Mouse (Mus musculus) limb, embryonic 11.5 days (tissue): Measurements from ENCODE around the gene Vwf. TPM values are rescaled to one million over a fixed set of nuclear protein-coding genes. Genes with fewer than 3 reads are reported as not detected.

ENCODE experiments used
- ATAC-seq: fragments of 200-750 bp; cut with Nextera tagmentation; 2 replicates; pipeline ENCODE4 v1.8.0; 2017; ENCODE audit warnings: low read depth; ENCODE audit not compliant: insufficient number of reproducible peaks, low FRiP score, low TSS enrichment
- DNase-seq: peaks from one replicate; pipeline ENCODE4 v3.0.0-alpha.2; 2015; ENCODE audit warnings: low spot score
- H3K27ac ChIP-seq: fragments of 300-500 bp; sonication (generic); replicated peaks from 2 replicates; pipeline ENCODE4 v1.5.1; 2014; ENCODE audit warnings: low read depth, mild to moderate bottlenecking, low read length
- H3K27me3 ChIP-seq: fragments of 300-500 bp; sonication (generic); 2 replicates; pipeline ENCODE4 v1.6.1; 2014; ENCODE audit warnings: mild to moderate bottlenecking, low read length, mixed read lengths; ENCODE audit not compliant: control insufficient read depth, insufficient read depth
- H3K36me3 ChIP-seq: fragments of 300-500 bp; sonication (generic); 2 replicates; pipeline ENCODE4 v1.6.1; 2014; ENCODE audit warnings: mild to moderate bottlenecking, low read length, moderate library complexity, mixed read lengths; ENCODE audit not compliant: control insufficient read depth, insufficient read depth
- H3K4me1 ChIP-seq: fragments of 300-500 bp; sonication (generic); 2 replicates; pipeline ENCODE4 v1.6.1; 2014; ENCODE audit warnings: low read length, mixed read lengths; ENCODE audit not compliant: control insufficient read depth, insufficient read depth
- H3K4me2 ChIP-seq: fragments of 300-500 bp; sonication (generic); 2 replicates; pipeline ENCODE4 v1.6.1; 2014; ENCODE audit warnings: low read depth, mild to moderate bottlenecking, moderate library complexity; ENCODE audit not compliant: severe bottlenecking
- H3K4me3 ChIP-seq: fragments of 300-500 bp; sonication (generic); 2 replicates; pipeline ENCODE4 v1.5.1; 2014; ENCODE audit warnings: low read depth, low read length
- H3K9ac ChIP-seq: fragments of 300-500 bp; sonication (generic); 2 replicates; pipeline ENCODE4 v1.6.1; 2014; ENCODE audit warnings: mild to moderate bottlenecking, low read length
- H3K9me3 ChIP-seq: fragments of 300-500 bp; sonication (generic); 2 replicates; pipeline ENCODE4 v1.6.1; 2016; ENCODE audit warnings: low read length; ENCODE audit not compliant: control insufficient read depth
- WGBS: fragments of 180-500 bp; shearing (Covaris S2); extraction: QIAGEN DNeasy Blood & Tissue Kit; methylation state at CpG from one replicate; pipeline ENCODE4 v1.1.7; 2014; 5-methylcytosine and 5-hydroxymethylcytosine counted together
- polyA plus RNA-seq: library from polyadenylated mRNA; unstranded; fragments of >200 nt; fragmentation: Nextera tagmentation; extraction: Ambion mirVana; gene quantifications from 2 replicates; pipeline ENCODE4 v1.2.1, GENCODE M21; 2014

Vwf gene
- polyA plus RNA-seq, 1 experiment from 2014 or later = 6.1 TPM

DNA sequence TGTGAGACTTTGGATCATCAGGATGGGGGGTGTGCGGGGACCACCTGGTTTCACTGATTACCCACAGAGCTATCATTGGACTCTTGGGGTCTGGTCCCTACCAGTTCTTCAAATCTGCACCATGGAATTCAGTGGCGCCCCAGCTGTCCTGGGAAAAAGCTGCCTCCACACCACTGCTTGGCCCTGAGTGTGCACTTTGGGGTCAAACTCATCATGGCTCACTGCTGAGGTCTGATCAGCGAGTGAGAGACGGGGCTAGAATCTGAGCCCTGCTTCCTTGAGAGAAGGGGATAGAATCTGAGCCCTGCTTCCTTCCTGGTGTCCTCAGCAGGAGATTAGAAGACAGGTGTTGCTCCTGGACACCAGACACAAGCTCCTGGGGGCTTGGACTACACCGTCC is 55.8 kb downstream of the Vwf start:
- H3K4me3 ChIP-seq = no peak overlapping the region
- ATAC-seq (no peak), DNase-seq (no peak)
- H3K9me3 ChIP-seq = no peaks in the 10 kb centered on the region
- H3K36me3 ChIP-seq = no peaks in the 10 kb centered on the region
- no peaks in the 10 kb centered on the region for H3K27me3 ChIP-seq
- H3K4me1 ChIP-seq = no peaks in the 10 kb centered on the region
- no peak overlapping the region for H3K4me2 ChIP-seq
- H3K9ac ChIP-seq = no peak overlapping the region
- WGBS = 77% methylated on average over 5 of the region's 5 CpGs
- no peak overlapping the region for H3K27ac ChIP-seq

- Histone ChIP-seq H3K4me3 (no peak overlapping the region), H3K27ac (no peak overlapping the region)
- ATAC-seq = peak; percentile 44; the same call in 1 of the 2 replicates
Observed at GRCm38 (mm10) chr6:125603234-125603633, 56.7 kb downstream of the Vwf start.

GRCm38 (mm10) chr6:125603678-125604462 is 57.3 kb downstream of the Vwf start:
- H3K9me3 ChIP-seq = no peaks in the 10 kb centered on the region
- H3K4me3 ChIP-seq = no peak overlapping the region
- H3K9ac ChIP-seq = no peak overlapping the region
- DNase-seq = peak; percentile 32
- ATAC-seq = no peak
- no peaks in the 10 kb centered on the region for H3K36me3 ChIP-seq
- H3K27ac ChIP-seq = no peak overlapping the region
- H3K4me2 ChIP-seq = 0 out of 2 replicates have a peak overlapping the region, but pooled peaks have one; percentile 15
- 84% methylated on average over 26 of the region's 26 CpGs for WGBS
- H3K27me3 ChIP-seq = no peaks in the 10 kb centered on the region
- H3K4me1 ChIP-seq = no peaks in the 10 kb centered on the region

More at GRCm38 (mm10) chr6:125603234-125603633, 56.7 kb downstream of the Vwf start:
- Histone ChIP-seq H3K27me3 (no peaks in the 10 kb centered on the region), H3K36me3 (no peaks in the 10 kb centered on the region), H3K4me1 (no peaks in the 10 kb centered on the region), H3K9ac (no peak overlapping the region), H3K9me3 (no peaks in the 10 kb centered on the region), H3K4me2 (0 out of 2 replicates have a peak overlapping the region, but pooled peaks have one; percentile 15)
- 7% methylated on average over 18 of the region's 18 CpGs for WGBS
- DNase-seq = peak; percentile 93

GRCm38 (mm10) chr6:125604463-125605191 is 58.1 kb downstream of the Vwf start:
- no peaks in the 10 kb centered on the region for H3K27me3 ChIP-seq
- no peak overlapping the region for H3K4me3 ChIP-seq
- WGBS = 28% methylated on average over 9 of the region's 9 CpGs
- H3K9me3 ChIP-seq = no peaks in the 10 kb centered on the region
- no peak overlapping the region for H3K27ac ChIP-seq
- peak; percentile 36; the same call in 1 of the 2 replicates for ATAC-seq
- H3K9ac ChIP-seq = no peak overlapping the region
- peak; percentile 88 for DNase-seq
- no peak overlapping the region for H3K4me2 ChIP-seq
- H3K4me1 ChIP-seq = no peaks in the 10 kb centered on the region
- H3K36me3 ChIP-seq = no peaks in the 10 kb centered on the region

DNA sequence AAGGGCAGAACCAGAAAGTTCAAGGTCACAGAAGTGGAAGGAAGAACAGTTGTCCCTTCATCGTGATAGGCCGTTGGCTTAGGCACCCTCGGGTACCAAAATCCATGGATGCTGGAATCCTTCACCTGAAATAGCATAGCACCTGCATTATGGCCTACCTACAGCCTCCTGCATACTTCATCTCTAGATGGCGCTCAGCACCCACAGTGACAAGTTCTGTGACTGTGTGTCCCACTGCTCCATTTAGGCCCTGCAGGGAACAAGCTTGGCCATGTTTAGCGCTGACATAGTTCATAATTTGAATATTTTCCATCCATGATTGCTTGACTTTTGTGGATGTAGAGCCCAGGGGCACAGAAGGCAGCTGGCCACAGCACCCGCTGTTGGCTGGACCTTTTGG is 62.5 kb downstream of the Vwf start:
- ATAC-seq (no peak), DNase-seq (no peak)
- H3K27ac ChIP-seq = no peak overlapping the region
- 65% methylated on average over 6 of the region's 6 CpGs for WGBS
- H3K9ac ChIP-seq = no peak overlapping the region
- H3K4me1 ChIP-seq = no peaks in the 10 kb centered on the region
- H3K27me3 ChIP-seq = no peaks in the 10 kb centered on the region
- H3K4me3 ChIP-seq = no peak overlapping the region
- H3K36me3 ChIP-seq = no peaks in the 10 kb centered on the region
- no peaks in the 10 kb centered on the region for H3K9me3 ChIP-seq
- no peak overlapping the region for H3K4me2 ChIP-seq

DNA sequence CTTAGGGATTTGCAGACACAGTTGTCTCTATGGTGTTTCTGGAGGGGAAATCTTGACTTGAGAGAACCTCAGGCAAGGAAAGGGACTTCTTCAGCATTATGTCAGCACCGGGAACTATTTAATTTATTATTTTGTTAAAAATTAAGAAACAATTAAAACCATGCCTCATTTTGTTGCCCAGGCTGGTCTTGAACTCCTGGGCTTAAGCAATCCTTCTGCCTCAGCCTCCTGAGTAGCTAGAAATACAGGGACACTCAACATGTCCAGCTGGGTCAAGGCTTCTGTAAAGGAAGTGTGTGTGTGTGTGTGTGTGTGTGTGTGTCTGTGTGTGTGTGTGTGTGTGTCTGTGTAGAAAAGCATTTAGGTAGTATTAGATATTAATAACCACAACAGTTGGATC is 71.3 kb downstream of the Vwf start:
- WGBS = 86% methylated on average over 1 of the region's 1 CpGs
- Histone ChIP-seq H3K4me3 (no peak overlapping the region), H3K36me3 (no peaks in the 10 kb centered on the region), H3K4me1 (no peaks in the 10 kb centered on the region), H3K9ac (no peak overlapping the region), H3K27ac (no peak overlapping the region), H3K27me3 (no peaks in the 10 kb centered on the region), H3K9me3 (no peaks in the 10 kb centered on the region), H3K4me2 (no peak overlapping the region)
- DNase-seq = no peak
- no peak for ATAC-seq

DNA sequence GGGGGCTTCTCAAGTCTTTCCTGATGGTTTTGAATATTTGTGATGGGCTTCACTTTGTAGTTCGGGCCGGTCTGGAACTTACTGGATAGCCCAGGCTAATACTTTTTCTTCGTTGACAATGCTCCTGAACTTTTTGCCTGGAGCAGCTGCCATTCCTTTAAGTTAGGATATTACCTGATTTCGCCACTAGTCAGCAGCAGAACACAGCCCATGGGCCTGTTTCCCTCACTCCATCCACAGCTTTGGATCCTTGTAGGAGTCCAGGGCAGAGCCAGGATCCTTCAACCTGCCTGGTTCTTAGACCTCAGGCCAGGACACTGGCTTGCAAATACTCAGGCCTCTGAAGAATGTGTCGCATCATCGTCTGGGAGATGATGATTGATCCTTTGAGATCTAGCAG is 74.2 kb downstream of the Vwf start:
- ATAC-seq (no peak), DNase-seq (peak; percentile 62)
- no peaks in the 10 kb centered on the region for H3K9me3 ChIP-seq
- 51% methylated on average over 6 of the region's 6 CpGs for WGBS
- H3K4me1 ChIP-seq = no peaks in the 10 kb centered on the region
- H3K4me2 ChIP-seq = no peak overlapping the region
- no peak overlapping the region for H3K4me3 ChIP-seq
- no peaks in the 10 kb centered on the region for H3K36me3 ChIP-seq
- no peak overlapping the region for H3K9ac ChIP-seq
- no peak overlapping the region for H3K27ac ChIP-seq
- no peaks in the 10 kb centered on the region for H3K27me3 ChIP-seq

DNA sequence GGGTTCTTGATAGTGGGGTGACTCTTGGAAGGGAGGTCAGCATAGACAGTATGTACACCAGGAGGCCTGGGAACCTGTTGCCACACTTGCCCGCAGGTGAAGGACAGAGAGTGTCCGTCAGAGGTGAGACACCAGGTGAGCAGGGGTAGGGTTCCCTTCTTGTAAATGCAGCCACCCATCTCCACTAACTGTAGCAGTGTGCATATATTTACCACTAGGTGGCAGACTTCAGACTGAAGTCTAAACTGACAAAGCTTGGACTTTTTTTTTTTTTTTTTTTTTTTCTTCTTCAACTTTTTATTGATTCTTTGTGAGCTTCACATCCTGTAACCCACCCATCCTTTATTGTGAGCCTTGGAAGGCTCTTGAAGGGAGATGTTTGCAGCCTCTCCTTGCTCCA is 75.9 kb downstream of the Vwf start:
- H3K27ac ChIP-seq = no peak overlapping the region
- ATAC-seq (no peak), DNase-seq (peak; percentile 26)
- no peaks in the 10 kb centered on the region for H3K9me3 ChIP-seq
- no peak overlapping the region for H3K4me3 ChIP-seq
- no peaks in the 10 kb centered on the region for H3K4me1 ChIP-seq
- no peaks in the 10 kb centered on the region for H3K27me3 ChIP-seq
- no peaks in the 10 kb centered on the region for H3K36me3 ChIP-seq
- H3K4me2 ChIP-seq = no peak overlapping the region
- WGBS = 61% methylated on average over 2 of the region's 2 CpGs
- H3K9ac ChIP-seq = no peak overlapping the region
